Mouse (Mus musculus) kidney, embryonic 14.5 days (tissue): ENCODE data around the gene Ntn3. TPM values are rescaled to one million over a fixed set of nuclear protein-coding genes. Genes with fewer than 3 reads are reported as not detected.

Source experiments
- ATAC-seq: fragments of 200-750 bp; cut with Nextera tagmentation; 2 replicates; pipeline ENCODE4 v1.8.0; 2017; ENCODE audit warnings: moderate number of reproducible peaks, mild to moderate bottlenecking, moderate TSS enrichment, moderate library complexity; ENCODE audit not compliant: low FRiP score, low TSS enrichment
- H3K27ac ChIP-seq: fragments of 300-500 bp; sonication (generic); 2 replicates; pipeline ENCODE4 v1.5.1; 2014; ENCODE audit warnings: low read depth, mild to moderate bottlenecking, low read length, moderate library complexity, mixed read lengths
- H3K27me3 ChIP-seq: fragments of 300-500 bp; sonication (generic); 2 replicates; pipeline ENCODE4 v1.6.1; 2014; ENCODE audit warnings: mild to moderate bottlenecking, low read length; ENCODE audit not compliant: control insufficient read depth, insufficient read depth
- H3K36me3 ChIP-seq: fragments of 300-500 bp; sonication (generic); 2 replicates; pipeline ENCODE4 v1.6.1; 2014; ENCODE audit warnings: low read length, mixed read lengths; ENCODE audit not compliant: control insufficient read depth, insufficient read depth
- H3K4me1 ChIP-seq: fragments of 300-500 bp; sonication (generic); 2 replicates; pipeline ENCODE4 v1.6.1; 2014; ENCODE audit warnings: low read length, mixed read lengths; ENCODE audit not compliant: control insufficient read depth, insufficient read depth
- H3K4me2 ChIP-seq: fragments of 300-500 bp; sonication (generic); replicated peaks from 2 replicates; pipeline ENCODE4 v1.6.1; 2014; ENCODE audit warnings: low read depth, mild to moderate bottlenecking, low read length
- H3K4me3 ChIP-seq: fragments of 300-500 bp; sonication (generic); 2 replicates; pipeline ENCODE4 v1.5.1; 2014; ENCODE audit warnings: mild to moderate bottlenecking, low read length
- H3K9ac ChIP-seq: fragments of 300-500 bp; sonication (generic); 2 replicates; pipeline ENCODE4 v1.6.1; 2014; ENCODE audit warnings: low read depth, mild to moderate bottlenecking, low read length, moderate library complexity
- H3K9me3 ChIP-seq: fragments of 300-500 bp; sonication (generic); 2 replicates; pipeline ENCODE4 v1.6.1; 2016; ENCODE audit warnings: low read length; ENCODE audit not compliant: control insufficient read depth
- WGBS: fragments of 180-500 bp; shearing (Covaris S2); extraction: QIAGEN DNeasy Blood & Tissue Kit; methylation state at CpG from one replicate; pipeline ENCODE4 v1.1.7; 2014; 5-methylcytosine and 5-hydroxymethylcytosine counted together
- polyA plus RNA-seq: library from polyadenylated mRNA; unstranded; fragments of >200 nt; fragmentation: Nextera tagmentation; extraction: Ambion mirVana; gene quantifications from 2 replicates; pipeline ENCODE4 v1.2.1, GENCODE M21; 2014

Ntn3 gene
- polyA plus RNA-seq, 1 experiment from 2014 or later: 5.3 TPM

DNA sequence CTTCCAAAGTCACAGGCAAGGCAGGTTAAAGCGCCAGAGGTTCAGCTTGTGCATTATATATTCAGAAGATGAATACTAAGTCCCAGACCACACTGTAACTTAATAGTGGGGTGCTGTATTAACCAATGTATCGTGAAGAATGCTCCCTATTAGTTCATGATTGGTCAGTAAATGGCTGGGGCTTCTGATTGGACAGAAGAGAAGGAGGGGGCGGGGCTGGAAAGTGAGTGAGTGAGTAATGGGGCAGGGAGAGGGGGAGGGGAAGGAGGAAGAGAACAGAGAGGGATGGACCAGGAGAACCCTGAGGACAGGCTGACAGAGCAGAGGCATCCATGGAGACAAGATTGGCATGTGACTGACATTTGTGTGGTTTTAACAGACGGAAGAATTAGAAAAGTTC is 7.5 kb upstream of the Ntn3 start:
- H3K4me1 ChIP-seq: peaks cover 11% of the 10 kb centered on the region
- H3K27ac ChIP-seq: no peak overlapping the region
- H3K4me3 ChIP-seq: no peak overlapping the region
- no peaks in the 10 kb centered on the region for H3K27me3 ChIP-seq
- no peak for ATAC-seq
- H3K4me2 ChIP-seq: no peak overlapping the region
- 76% methylated on average over 4 of the region's 4 CpGs for WGBS
- H3K36me3 ChIP-seq: peaks cover 30% of the 10 kb centered on the region
- H3K9ac ChIP-seq: no peak overlapping the region
- H3K9me3 ChIP-seq: no peaks in the 10 kb centered on the region

DNA sequence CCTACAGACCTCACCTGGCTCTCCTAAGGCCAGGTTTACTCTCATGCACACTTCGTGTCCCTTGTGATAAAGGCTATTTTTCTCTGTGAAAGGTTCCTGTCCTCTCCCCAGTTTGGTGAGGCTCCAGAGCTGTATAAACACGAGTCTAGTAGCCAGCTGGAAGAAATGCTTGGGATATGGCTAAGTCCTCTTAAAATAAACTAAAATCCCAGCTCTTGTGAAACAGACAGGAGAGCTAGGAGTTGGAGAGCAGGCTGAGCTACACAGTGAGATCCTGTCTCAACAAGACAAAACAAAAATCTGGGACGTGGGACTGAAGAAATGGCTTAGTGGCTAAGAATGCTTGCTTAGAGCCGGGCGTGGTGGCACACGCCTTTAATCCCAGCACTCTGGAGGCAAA is 3.9 kb upstream of the Ntn3 start:
- Histone ChIP-seq H3K36me3 (peaks cover 29% of the 10 kb centered on the region), H3K9ac (no peak overlapping the region), H3K27ac (no peak overlapping the region), H3K4me2 (no peak overlapping the region), H3K9me3 (no peaks in the 10 kb centered on the region), H3K4me1 (peaks cover 22% of the 10 kb centered on the region), H3K27me3 (no peaks in the 10 kb centered on the region), H3K4me3 (no peak overlapping the region)
- no peak for ATAC-seq
- 85% methylated on average over 6 of the region's 6 CpGs for WGBS

DNA sequence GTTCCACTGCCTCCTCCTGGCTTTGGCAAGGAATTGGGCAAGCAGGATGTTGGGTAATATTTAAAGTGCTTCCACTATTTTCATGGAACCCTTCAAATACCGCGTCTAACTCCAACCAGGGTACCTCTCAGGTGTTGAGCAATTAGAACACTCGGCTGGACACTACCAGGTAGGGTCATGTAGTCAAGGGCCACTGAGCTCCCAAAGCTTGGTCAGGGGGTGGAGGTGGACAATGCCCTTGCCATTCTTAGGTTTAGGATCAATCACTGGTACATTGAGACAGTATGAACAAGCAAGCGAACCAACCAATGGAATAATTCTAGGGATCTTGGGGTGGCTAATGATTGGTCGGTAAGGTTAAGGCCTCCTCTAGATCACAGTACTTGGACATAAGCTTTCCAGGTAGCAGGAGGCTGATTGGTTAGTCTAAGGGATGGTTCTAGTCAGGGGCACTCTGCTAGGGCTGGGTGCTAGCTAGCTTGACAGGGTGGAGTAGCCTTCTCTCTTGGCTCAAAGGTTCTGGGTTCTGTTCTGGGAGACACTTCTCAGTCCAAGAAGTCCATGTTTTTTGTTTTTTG is 3.2 kb upstream of the Ntn3 start:
- peak overlapping the region; percentile 96 for H3K4me2 ChIP-seq
- ATAC-seq: no peak
- no peak overlapping the region for H3K27ac ChIP-seq
- peaks cover 23% of the 10 kb centered on the region for H3K36me3 ChIP-seq
- 35% methylated on average over 5 of the region's 5 CpGs for WGBS
- no peak overlapping the region; the same call in 1 of the 2 replicates for H3K9ac ChIP-seq
- H3K27me3 ChIP-seq: peaks cover 5% of the 10 kb centered on the region
- H3K9me3 ChIP-seq: no peaks in the 10 kb centered on the region
- peaks cover 28% of the 10 kb centered on the region for H3K4me1 ChIP-seq
- H3K4me3 ChIP-seq: peak overlapping the region; percentile 50

DNA sequence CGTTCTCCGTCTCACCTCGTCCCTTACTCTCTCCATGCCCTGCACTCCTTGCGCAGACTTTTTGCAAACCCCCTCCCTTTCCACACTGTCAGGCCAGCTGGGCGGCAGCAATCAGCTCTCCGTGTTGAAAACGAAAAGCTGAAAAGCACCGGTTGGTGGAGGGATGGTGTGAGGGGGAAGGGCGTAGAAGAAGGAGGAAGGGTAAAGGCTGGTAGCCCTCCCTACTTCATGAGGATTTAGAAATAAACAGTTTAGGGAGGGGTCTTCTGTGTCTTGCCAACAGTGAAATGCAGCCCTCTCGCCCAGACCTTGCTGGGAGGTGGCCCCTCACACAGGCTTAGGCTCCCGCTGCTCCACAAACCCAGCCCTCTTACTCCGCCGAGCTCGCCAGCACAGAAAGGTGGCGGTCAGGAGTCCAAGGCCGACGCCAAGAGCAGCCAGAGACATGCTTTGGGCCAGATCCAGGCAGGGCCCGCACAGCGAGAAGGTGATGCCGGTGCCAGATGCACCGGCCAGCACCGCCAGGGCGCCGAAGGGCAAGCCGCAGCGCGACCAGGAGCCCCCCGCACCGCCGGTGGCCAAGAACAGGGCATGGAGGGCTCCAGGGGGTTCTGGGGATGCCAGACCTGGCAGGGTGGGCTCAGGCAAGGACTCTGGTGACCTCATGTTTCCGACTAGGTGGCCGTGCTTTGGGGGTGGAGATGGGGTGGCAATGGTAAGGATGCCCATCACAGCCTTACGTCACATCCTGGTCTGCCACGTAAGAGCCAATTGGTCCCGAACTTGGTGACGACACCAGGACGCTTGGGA is 2.5 kb upstream of the Ntn3 start:
- H3K36me3 ChIP-seq: peaks cover 19% of the 10 kb centered on the region; the same call in 1 of the 2 replicates
- ATAC-seq: peak; percentile 9; the same call in 1 of the 2 replicates
- 3% methylated on average over 37 of the region's 37 CpGs for WGBS
- H3K27me3 ChIP-seq: peaks cover 11% of the 10 kb centered on the region
- peak overlapping the region; percentile 50 for H3K4me3 ChIP-seq
- H3K4me1 ChIP-seq: peaks cover 34% of the 10 kb centered on the region
- no peaks in the 10 kb centered on the region for H3K9me3 ChIP-seq
- peak overlapping the region; percentile 56 for H3K27ac ChIP-seq
- H3K9ac ChIP-seq: peak overlapping the region; percentile 63
- H3K4me2 ChIP-seq: peak overlapping the region; percentile 96

DNA sequence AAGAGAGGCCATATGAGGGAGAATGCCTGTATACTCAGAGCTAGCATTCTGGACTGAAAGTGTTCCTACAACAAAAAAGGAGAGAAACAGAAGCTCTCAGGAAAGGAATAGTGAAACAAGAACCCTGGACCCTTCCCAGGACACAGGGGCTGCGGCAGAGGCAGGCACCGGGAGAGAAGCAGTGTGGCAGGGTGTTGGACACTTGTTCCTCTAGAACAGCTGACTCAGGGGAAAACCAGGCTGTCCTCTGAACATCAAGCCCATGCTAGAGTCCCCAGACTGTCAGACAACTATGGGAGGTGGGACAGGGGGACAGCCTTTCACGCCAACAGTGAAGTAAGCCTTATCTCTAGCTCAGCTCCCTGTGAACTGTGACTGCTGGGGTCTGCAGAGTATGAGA is 1.3 kb upstream of the Ntn3 start:
- Histone ChIP-seq H3K27me3 (peaks cover 19% of the 10 kb centered on the region), H3K4me3 (no peak overlapping the region), H3K36me3 (peaks cover 6% of the 10 kb centered on the region; the same call in 1 of the 2 replicates), H3K9ac (no peak overlapping the region), H3K4me2 (no peak overlapping the region), H3K4me1 (peaks cover 46% of the 10 kb centered on the region), H3K9me3 (no peaks in the 10 kb centered on the region), H3K27ac (no peak overlapping the region)
- no peak for ATAC-seq
- WGBS: 89% methylated on average over 3 of the region's 3 CpGs

DNA sequence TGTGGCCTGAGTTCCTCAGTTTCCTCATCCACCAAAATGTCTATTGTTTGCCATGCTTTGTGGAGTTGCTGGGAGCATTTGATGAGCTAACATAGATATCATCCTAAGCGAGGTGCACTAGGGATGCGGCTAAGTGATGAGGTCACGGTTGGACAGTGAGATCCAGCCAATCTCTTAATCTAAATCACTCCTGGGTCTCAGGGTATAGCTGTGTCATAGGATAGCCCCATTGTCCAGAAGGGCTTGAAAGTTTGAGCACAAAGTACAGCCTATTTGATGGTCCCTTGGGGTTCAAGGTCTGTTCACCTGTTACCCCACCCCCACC is 547 bp upstream of the Ntn3 start:
- H3K4me2 ChIP-seq: peak overlapping the region; percentile 96; the same call in 1 of the 2 replicates
- no peaks in the 10 kb centered on the region for H3K9me3 ChIP-seq
- ATAC-seq: no peak
- no peak overlapping the region for H3K4me3 ChIP-seq
- peaks cover 19% of the 10 kb centered on the region for H3K27me3 ChIP-seq
- peak overlapping the region; percentile 78; the same call in 1 of the 2 replicates for H3K27ac ChIP-seq
- peaks cover 48% of the 10 kb centered on the region for H3K4me1 ChIP-seq
- no peaks in the 10 kb centered on the region; the same call in 1 of the 2 replicates for H3K36me3 ChIP-seq
- no peak overlapping the region for H3K9ac ChIP-seq
- WGBS: 69% methylated on average over 3 of the region's 3 CpGs

DNA sequence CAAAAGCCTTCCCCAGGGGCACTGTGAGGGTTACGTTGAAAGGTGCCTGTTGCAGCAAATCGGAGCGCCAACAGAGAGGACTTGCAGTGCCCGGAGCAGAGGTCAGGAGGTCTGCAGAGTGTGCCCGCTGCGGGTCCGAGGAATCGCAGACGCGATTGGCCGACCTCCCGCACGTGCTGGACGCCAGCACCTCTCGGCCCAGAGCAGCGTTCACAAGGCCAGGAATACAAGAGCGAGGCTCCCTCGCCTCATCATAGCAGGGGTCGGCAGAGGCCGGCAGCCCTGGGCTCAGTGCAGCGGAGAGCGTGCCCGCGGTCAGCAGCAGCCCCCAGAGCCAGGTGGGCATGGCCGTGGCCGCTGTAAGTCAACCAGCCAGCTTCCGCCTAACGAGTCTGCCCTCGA is 689 bp downstream of the Ntn3 start:
- Histone ChIP-seq H3K9me3 (no peaks in the 10 kb centered on the region), H3K9ac (peak overlapping the region; percentile 81), H3K27ac (peak overlapping the region; percentile 78), H3K36me3 (no peaks in the 10 kb centered on the region), H3K4me1 (peaks cover 53% of the 10 kb centered on the region), H3K27me3 (peaks cover 19% of the 10 kb centered on the region), H3K4me3 (peak overlapping the region; percentile 72), H3K4me2 (peak overlapping the region; percentile 96)
- ATAC-seq: no peak; the same call in 1 of the 2 replicates
- 1% methylated on average over 29 of the region's 29 CpGs for WGBS

DNA sequence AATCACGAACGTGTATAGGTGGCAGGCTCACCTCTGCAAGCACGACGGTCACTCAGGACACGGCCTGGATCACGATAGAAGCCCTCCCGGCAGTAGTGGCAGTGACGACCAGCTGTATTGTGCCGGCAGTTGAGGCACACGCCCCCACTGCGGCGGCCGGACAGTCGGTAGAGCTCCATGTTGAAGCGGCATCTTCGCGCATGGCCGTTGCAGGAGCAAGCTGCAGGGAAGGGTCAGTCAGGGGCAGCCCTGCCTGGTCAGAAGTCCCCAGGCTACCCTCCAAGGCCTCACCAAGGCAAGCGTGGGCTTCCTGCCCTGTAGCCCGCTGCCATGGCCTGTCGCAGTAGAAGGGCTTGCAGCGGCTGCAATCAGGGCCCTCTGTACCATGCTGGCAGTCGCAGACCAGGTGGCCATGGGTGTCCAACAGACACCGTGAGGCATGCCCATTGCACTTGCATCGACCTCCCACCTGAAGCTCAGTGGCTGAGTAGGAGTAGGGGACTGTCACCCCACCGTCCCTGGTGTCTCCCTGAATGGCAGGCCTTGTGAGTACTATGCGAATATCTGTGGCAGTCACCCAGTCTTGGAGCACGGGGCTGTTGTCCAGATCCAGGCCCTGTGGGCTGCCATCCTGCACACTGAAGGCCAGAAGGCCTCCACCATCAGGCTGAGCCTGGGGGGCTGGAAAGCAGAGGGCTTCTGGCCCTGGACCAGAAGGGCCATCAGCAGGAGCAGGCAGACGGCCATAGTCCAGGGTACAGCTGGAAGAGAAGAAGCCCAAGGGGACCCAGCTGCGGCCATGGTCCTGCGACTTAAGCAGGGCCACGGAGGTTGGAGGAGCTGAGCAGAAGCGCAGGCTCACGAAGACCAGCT is 1.3 kb downstream of the Ntn3 start:
- H3K27ac ChIP-seq: peak overlapping the region; percentile 78; the same call in 1 of the 2 replicates
- H3K9me3 ChIP-seq: no peaks in the 10 kb centered on the region
- H3K27me3 ChIP-seq: peaks cover 19% of the 10 kb centered on the region
- no peak for ATAC-seq
- 65% methylated on average over 34 of the region's 34 CpGs for WGBS
- H3K4me1 ChIP-seq: peaks cover 58% of the 10 kb centered on the region
- H3K4me2 ChIP-seq: peak overlapping the region; percentile 96
- peak overlapping the region; percentile 81 for H3K9ac ChIP-seq
- H3K36me3 ChIP-seq: no peaks in the 10 kb centered on the region
- H3K4me3 ChIP-seq: peak overlapping the region; percentile 72
